Mouse (Mus musculus): Measurements from ENCODE around the gene Coro2b.

Coro2b gene

DNA sequence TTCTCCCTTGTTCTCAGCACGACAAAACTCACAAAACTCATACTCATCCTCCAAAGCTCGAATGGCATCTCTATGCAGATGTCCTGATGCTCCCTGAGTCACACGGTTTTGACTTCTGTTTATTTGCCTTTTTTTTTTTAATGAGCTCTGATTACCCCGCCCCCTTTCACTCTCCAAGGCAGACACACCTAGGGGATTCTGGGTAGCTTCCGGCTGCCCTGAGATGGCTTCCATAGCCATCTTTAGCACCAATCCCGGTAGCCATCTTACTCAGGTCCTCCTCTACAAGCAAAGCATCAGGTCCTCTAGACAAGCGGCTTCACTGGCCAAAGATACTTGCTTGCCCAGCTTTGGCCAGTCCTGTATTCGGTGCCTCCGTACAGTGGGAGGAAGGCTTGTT, 3.3 kb upstream of the Coro2b start:
- no peak for DNase-seq (ENCODE audit: low read depth in 2 of 2, low spot score in 2 of 2)

DNA sequence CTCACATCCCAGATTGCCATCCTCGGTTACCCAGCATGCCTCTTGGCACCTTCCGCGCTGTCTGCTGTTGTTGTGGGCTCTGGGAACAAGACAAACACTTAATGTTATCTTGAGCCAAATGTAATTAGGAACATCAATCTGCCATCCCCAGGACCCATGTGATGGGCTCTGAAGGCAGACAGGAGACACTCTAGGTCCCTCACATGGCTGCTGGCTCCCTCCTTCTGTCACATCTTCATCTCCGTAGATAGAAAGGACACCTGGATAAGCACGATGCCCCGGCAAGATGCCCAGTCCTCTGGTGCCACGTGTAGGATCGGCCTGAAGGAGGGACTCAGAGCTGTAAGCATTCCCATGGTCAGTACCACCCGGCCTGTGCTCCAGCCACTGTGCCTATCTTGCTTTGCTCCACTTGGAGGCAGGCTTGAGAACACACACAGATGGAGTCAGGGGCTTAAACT, 2.4 kb upstream of the Coro2b start:
- DNase-seq (ENCODE audit: low read depth in 2 of 2, low spot score in 2 of 2), result no peak

GRCm38 (mm10) chr9:62537941-62538340, 1.1 kb upstream of the Coro2b start:
- no peak for DNase-seq (ENCODE audit: low read depth in 2 of 2, low spot score in 2 of 2)

DNA sequence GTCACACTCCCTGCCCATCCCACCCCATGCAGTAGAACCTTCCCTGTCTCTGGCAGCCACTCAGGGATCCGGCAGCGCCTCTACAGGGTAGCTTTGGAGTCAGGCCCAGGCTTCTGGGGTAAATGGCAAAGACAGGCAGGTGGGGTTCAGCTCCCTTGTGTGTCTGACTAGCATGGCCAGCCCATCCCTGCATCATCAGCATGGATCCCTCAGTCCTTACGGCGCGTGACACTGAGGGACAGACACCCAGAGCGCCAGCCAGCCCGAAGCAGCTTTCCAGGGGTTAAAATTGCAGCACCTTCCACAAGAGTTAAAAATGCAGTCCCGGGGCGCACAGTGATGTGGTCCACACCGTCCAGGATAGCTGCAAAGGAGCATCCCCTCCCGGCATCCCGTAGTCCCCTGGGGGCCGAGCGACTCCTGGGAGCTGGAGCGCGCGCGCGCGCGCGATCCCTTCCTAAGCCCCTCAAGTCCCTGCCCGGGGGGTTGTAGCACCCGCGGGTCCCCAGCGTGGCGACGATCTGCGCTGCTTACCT, 657 bp downstream of the Coro2b start:
- no peak for DNase-seq (ENCODE audit: low read depth in 2 of 2, low spot score in 2 of 2)

- DNase-seq (ENCODE audit: low read depth in 2 of 2, low spot score in 2 of 2), result no peak
These were observed 1.3 kb downstream of the Coro2b start for GRCm38 (mm10) chr9:62535566-62535965.

DNA sequence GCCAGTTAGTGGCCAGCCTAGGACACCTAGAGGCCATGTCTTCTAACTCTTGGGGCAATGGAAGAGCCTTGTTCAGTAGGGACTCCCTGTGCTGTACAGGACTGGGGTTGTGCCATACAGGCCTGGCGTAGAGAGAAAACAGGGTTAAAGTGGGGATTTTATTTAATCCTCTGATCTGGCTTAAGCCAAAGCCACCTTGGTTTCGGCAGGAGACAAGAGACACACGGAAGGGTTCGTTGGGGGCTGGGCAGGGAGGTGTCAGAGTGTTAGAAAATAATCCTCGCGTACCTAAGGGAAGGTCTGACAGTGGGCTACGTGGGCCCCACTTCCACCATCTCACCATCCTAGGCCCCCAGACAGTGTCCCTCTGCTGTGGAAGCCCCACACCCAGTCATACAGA, 2.2 kb downstream of the Coro2b start:
- DNase-seq (ENCODE audit: low read depth in 2 of 2, low spot score in 2 of 2), result no peak

DNA sequence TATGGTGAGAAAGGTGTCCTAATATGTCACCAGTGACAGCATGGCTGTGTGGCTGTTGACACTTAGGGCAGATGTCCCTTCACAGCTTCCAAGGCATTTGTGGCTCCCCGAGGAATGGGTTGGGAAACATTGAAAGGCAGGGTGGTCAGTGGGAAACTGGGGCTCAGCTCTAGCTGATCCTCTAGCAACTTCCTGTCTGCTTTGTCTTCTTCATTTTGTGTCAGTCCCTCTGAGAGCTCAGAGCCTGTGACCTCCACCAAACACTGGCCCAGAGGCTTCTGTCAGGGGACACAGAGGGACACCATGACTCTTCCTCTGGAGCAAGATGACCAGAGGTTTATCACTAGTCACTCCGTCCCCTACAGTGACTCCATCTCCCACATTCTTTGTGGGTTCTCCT, 2.7 kb downstream of the Coro2b start:
- no peak for DNase-seq (ENCODE audit: low read depth in 2 of 2, low spot score in 2 of 2)

- DNase-seq (ENCODE audit: low read depth in 2 of 2, low spot score in 2 of 2), result no peak
These were observed 4.0 kb downstream of the Coro2b start for GRCm38 (mm10) chr9:62532876-62533275.

GRCm38 (mm10) chr9:62531459-62532275, 5.2 kb downstream of the Coro2b start:
- no peak for DNase-seq (ENCODE audit: low read depth in 2 of 2, low spot score in 2 of 2)

DNA sequence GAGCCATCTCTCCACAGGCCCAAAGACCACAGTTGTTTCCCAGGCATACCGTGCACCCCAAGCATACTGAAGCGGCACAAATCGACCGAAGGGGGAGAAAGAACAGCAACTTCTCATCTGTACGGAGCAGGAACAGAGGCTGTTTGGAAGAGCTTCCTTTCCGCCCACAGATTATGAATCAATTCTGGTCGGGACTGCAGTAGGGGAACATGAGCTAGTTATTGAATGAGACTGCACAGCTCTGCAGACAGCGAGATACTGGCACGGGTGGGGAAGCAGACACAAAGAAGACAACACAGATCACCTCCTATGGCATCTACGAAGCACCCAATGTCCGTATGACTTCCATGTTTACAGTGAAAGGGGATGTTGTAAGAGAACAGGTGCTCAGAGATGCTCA, 8.3 kb downstream of the Coro2b start:
- no peak for DNase-seq (ENCODE audit: low read depth in 2 of 2, low spot score in 2 of 2)

GRCm38 (mm10) chr9:62526858-62527257, 10.0 kb downstream of the Coro2b start:
- DNase-seq (ENCODE audit: low read depth in 2 of 2, low spot score in 2 of 2), result no peak

GRCm38 (mm10) chr9:62526451-62526850, 10.4 kb downstream of the Coro2b start:
- no peak for DNase-seq (ENCODE audit: low read depth in 2 of 2, low spot score in 2 of 2)

DNA sequence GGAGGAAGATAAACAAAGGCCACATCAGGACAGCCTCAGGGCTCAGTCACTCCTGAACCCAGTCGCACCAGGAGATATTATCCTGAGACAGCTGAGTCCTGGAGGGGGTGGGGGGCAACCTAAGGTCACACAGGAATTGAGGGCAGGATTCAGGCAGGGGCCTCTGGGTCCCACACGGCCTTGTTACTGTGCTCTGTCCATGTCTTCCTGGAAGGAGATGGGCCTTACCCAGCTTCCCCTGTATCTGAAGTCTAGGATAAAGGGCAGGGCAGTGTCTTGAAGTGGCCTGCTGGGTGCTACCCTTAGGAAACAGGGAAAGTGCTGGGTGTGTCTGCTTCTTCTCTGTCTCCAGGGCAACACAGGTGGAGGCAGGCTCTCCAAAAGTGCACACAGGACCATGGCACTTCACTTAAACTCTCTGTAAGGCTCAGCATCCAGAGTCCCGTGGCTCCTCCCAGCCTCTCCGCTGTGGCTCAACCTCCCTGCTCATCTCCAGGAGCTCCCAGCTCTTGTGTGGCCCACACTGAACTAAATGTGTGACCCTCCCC, 12.0 kb downstream of the Coro2b start:
- DNase-seq (ENCODE audit: low read depth in 2 of 2, low spot score in 2 of 2), result no peak

GRCm38 (mm10) chr9:62522791-62523471, 13.9 kb downstream of the Coro2b start:
- no peak for DNase-seq (ENCODE audit: low read depth in 2 of 2, low spot score in 2 of 2)

- DNase-seq (ENCODE audit: low read depth in 2 of 2, low spot score in 2 of 2), result no peak
These were observed 14.6 kb downstream of the Coro2b start for GRCm38 (mm10) chr9:62522211-62522610.

DNA sequence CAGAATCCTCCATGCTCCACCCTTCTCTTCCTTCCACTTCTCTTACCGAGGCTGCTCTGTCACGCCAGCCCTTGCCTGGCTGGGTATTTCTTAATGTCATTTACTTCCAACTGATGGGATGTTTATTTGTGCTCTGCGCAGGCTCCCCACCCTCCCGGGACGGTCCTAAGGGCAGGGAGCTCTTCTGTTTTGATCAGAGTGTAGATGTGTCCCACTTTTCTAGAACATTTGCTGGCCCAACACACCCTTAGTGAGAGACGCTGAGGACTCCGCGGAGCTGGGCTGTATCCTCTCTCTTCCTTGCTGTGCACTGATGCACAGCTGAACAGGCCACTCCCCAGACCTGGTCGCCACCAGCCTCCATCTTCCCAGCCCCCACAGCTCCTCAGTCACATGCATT, 15.3 kb downstream of the Coro2b start:
- no peak for DNase-seq (ENCODE audit: low read depth in 2 of 2, low spot score in 2 of 2)

DNA sequence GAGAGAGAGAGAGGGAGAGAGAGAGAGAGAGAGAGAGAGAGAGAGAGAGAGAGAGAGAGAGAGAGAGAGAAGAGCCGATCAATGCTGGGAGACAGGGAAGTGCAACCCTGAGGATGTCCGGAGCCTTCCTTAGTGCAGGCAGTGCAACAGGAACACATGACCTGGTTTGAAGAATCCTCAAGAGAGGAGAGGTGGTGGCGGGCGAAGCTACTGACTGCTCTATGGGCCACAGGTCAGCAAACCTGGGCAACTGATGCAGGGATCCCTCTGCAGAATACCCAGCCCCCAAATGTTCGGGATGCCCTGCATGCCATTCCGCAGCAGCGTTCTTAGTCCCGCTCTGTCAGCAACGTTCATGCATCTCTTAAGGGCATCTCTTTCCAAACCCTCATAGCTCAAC, 15.9 kb downstream of the Coro2b start:
- DNase-seq (ENCODE audit: low read depth in 2 of 2, low spot score in 2 of 2), result no peak

- DNase-seq (ENCODE audit: low read depth in 2 of 2, low spot score in 2 of 2), result no peak
These were observed 16.9 kb downstream of the Coro2b start for GRCm38 (mm10) chr9:62519787-62520503.

DNA sequence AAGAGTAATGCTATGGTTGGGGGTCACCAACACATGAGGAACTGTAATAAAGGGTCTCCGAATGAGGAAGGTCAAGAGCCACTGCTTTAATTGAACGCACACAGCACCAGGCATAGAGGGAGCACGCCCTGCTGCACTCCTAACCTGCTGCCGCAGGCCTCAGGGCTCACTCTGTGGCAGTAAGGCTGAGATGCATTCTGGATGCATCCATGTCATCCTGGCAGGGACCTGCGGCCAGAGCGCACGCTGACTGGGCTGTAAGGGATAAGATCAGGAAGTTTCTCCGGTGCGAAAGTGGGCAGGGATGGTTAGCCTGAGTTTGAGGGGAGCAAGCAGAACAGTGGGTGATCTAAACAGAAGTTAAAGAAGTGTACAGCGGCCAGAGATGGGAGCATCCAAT, 17.5 kb downstream of the Coro2b start:
- DNase-seq (ENCODE audit: low read depth in 2 of 2, low spot score in 2 of 2), result no peak

- DNase-seq (ENCODE audit: low read depth in 2 of 2, low spot score in 2 of 2), result no peak
These were observed 18.3 kb downstream of the Coro2b start for GRCm38 (mm10) chr9:62518572-62518971.

Measured in CD8-positive naive resting alpha-beta T cell, adult 2 months (primary cell).